Mouse (Mus musculus) ovary, postnatal 10 days (tissue): ENCODE data around the gene Scfd2.

Experiments used
- DNase-seq: peaks from one replicate; pipeline ENCODE4 v3.0.0; 2022; ENCODE audit warnings: low spot score

Gene Scfd2

GRCm38 (mm10) chr5:74201570-74202357 is 329.8 kb downstream of the Scfd2 start:
- no peak for DNase-seq

- DNase-seq = no peak
These were observed 331.1 kb downstream of the Scfd2 start for GRCm38 (mm10) chr5:74200481-74200880.

- no peak for DNase-seq
These were observed 331.8 kb downstream of the Scfd2 start for GRCm38 (mm10) chr5:74199793-74200192.

GRCm38 (mm10) chr5:74198446-74198845 is 333.1 kb downstream of the Scfd2 start:
- no peak for DNase-seq

- DNase-seq = no peak
These were observed 333.8 kb downstream of the Scfd2 start for GRCm38 (mm10) chr5:74197541-74198330.

GRCm38 (mm10) chr5:74196307-74196618 is 335.3 kb downstream of the Scfd2 start:
- no peak for DNase-seq

- DNase-seq = no peak
These were observed 335.8 kb downstream of the Scfd2 start for GRCm38 (mm10) chr5:74195614-74196306.

GRCm38 (mm10) chr5:74194841-74195613 is 336.5 kb downstream of the Scfd2 start, which contains the start of gene Rasl11b:
TSS of gene Rasl11b (plus strand) at chr5:74195286.
- DNase-seq = peak; percentile 81

- DNase-seq = no peak
These were observed 337.3 kb downstream of the Scfd2 start for GRCm38 (mm10) chr5:74194027-74194840.

- DNase-seq = no peak
These were observed 337.9 kb downstream of the Scfd2 start for GRCm38 (mm10) chr5:74193626-74194025.

GRCm38 (mm10) chr5:74193008-74193407 is 338.6 kb downstream of the Scfd2 start:
- no peak for DNase-seq

- DNase-seq = no peak
These were observed 340.6 kb downstream of the Scfd2 start for GRCm38 (mm10) chr5:74190911-74191310.

GRCm38 (mm10) chr5:74190161-74190491 is 341.4 kb downstream of the Scfd2 start:
- DNase-seq = no peak

GRCm38 (mm10) chr5:74189484-74190160 is 341.9 kb downstream of the Scfd2 start:
- no peak for DNase-seq

- no peak for DNase-seq
These were observed 342.7 kb downstream of the Scfd2 start for GRCm38 (mm10) chr5:74188886-74189285.

- no peak for DNase-seq
These were observed 343.5 kb downstream of the Scfd2 start for GRCm38 (mm10) chr5:74188076-74188475.

- DNase-seq = no peak
These were observed 347.0 kb downstream of the Scfd2 start for GRCm38 (mm10) chr5:74184607-74185006.

- DNase-seq = no peak
These were observed 348.4 kb downstream of the Scfd2 start for GRCm38 (mm10) chr5:74183118-74183517.

- no peak for DNase-seq
These were observed 351.3 kb downstream of the Scfd2 start for GRCm38 (mm10) chr5:74180216-74180615.

- no peak for DNase-seq
These were observed 355.9 kb downstream of the Scfd2 start for GRCm38 (mm10) chr5:74175526-74176270.
